Mouse (Mus musculus) spleen, adult 12 weeks (tissue): Measurements from ENCODE around the gene Srd5a3.

Source experiments
- DNase-seq: peaks from one replicate; pipeline ENCODE4 v3.0.0; 2022; ENCODE audit warnings: low spot score

Srd5a3 gene

GRCm38 (mm10) chr5:76153430-76153829 is 13.4 kb downstream of the Srd5a3 start:
- no peak for DNase-seq

- DNase-seq = no peak
Measured at GRCm38 (mm10) chr5:76154434-76155165, 14.5 kb downstream of the Srd5a3 start.

- DNase-seq = no peak
Measured at GRCm38 (mm10) chr5:76159555-76159954, 19.5 kb downstream of the Srd5a3 start.

- DNase-seq = no peak
Measured at GRCm38 (mm10) chr5:76160086-76160485, 20.0 kb downstream of the Srd5a3 start.

GRCm38 (mm10) chr5:76161491-76161890 is 21.4 kb downstream of the Srd5a3 start:
- no peak for DNase-seq

- no peak for DNase-seq
Measured at GRCm38 (mm10) chr5:76162926-76163325, 22.9 kb downstream of the Srd5a3 start.

- DNase-seq = no peak
Measured at GRCm38 (mm10) chr5:76163828-76164390, 23.8 kb downstream of the Srd5a3 start.

- DNase-seq = no peak
Measured at GRCm38 (mm10) chr5:76164827-76165226, 24.8 kb downstream of the Srd5a3 start.

GRCm38 (mm10) chr5:76170522-76170921 is 30.5 kb downstream of the Srd5a3 start:
- no peak for DNase-seq

GRCm38 (mm10) chr5:76171039-76171438 is 31.0 kb downstream of the Srd5a3 start:
- no peak for DNase-seq

- DNase-seq = no peak
Measured at GRCm38 (mm10) chr5:76175051-76175450, 35.0 kb downstream of the Srd5a3 start.

GRCm38 (mm10) chr5:76176411-76176810 is 36.3 kb downstream of the Srd5a3 start:
- DNase-seq = no peak

- no peak for DNase-seq
Measured at GRCm38 (mm10) chr5:76176841-76177240, 36.8 kb downstream of the Srd5a3 start.

GRCm38 (mm10) chr5:76177664-76178063 is 37.6 kb downstream of the Srd5a3 start:
- no peak for DNase-seq

GRCm38 (mm10) chr5:76179171-76179570 is 39.1 kb downstream of the Srd5a3 start:
- no peak for DNase-seq

- no peak for DNase-seq
Measured at GRCm38 (mm10) chr5:76179791-76180190, 39.7 kb downstream of the Srd5a3 start.

GRCm38 (mm10) chr5:76182326-76182725 is 42.3 kb downstream of the Srd5a3 start:
- DNase-seq = no peak

GRCm38 (mm10) chr5:76183043-76183749 is 43.1 kb downstream of the Srd5a3 start:
- no peak for DNase-seq

- peak; percentile 88 for DNase-seq
Measured at GRCm38 (mm10) chr5:76183750-76184261, 43.7 kb downstream of the Srd5a3 start, which contains the start of gene Tmem165. TSS of gene Tmem165 (plus strand) at chr5:76183880.

- peak; percentile 54 for DNase-seq
Measured at GRCm38 (mm10) chr5:76184286-76185080, 44.4 kb downstream of the Srd5a3 start.

- no peak for DNase-seq
Measured at GRCm38 (mm10) chr5:76187885-76188284, 47.8 kb downstream of the Srd5a3 start.

GRCm38 (mm10) chr5:76190609-76191008 is 50.5 kb downstream of the Srd5a3 start:
- no peak for DNase-seq
